8 mouse cellular contexts compared by ENCODE assay signal in the genomic region with DNA sequence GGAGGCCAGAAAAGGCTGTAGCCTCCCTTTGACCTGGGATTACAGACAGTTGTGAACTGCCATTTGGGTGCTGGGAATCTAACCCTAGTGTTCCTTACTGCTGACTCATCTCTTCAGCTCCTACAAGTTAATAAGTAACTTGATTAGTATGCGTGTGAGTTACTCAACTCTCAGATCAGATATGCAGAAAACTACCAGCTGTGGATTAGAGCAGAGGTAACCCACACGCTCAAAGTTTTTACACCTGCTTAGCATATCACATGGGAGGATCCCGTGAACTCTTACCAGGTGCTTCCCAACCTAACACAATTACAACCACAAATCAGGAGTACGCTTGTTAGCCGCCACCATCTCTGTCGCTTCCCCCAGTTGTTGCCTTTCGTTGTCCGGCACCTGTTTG. TPM values are rescaled to one million over a fixed set of nuclear protein-coding genes. Genes with fewer than 3 reads are reported as not detected.
DNase-seq lines count a peak whose midpoint lies in the region; ATAC-seq and TF ChIP-seq lines count a peak whose summit lies in the region.

No protein-coding gene starts in this region.

- ATAC-seq in kidney, embryonic 16.5 days (ENCODE audit: low FRiP score, low TSS enrichment): peak; percentile 50
- ATAC-seq in neural tube, embryonic 11.5 days (ENCODE audit: insufficient read depth, low FRiP score, low TSS enrichment): peak; percentile 43; the same call in 1 of the 2 replicates

- H3K4me1 ChIP-seq in cerebellum, adult 2 months (ENCODE audit: control insufficient read depth, insufficient read depth, low read length): no peaks in the 10 kb centered on the region; the same call in 1 of the 2 replicates
- peaks cover 11% of the 10 kb centered on the region for H3K4me1 ChIP-seq in thymus, adult 2 months (replicated peaks; ENCODE audit: control insufficient read depth, insufficient read depth, low read length)
- peaks cover 24% of the 10 kb centered on the region for H3K4me1 ChIP-seq in kidney, embryonic 16.5 days (ENCODE audit: insufficient read depth, low read length)
- peaks cover 16% of the 10 kb centered on the region for H3K4me1 ChIP-seq in neural tube, embryonic 11.5 days (ENCODE audit: control insufficient read depth, insufficient read depth, low read length)

- H3K4me3 ChIP-seq in cerebellum, adult 2 months (replicated peaks; ENCODE audit: insufficient read depth, low read depth, low read length): peak overlapping the region; percentile 67
- H3K4me3 ChIP-seq in thymus, adult 2 months (ENCODE audit: control insufficient read depth, insufficient read depth, low read length): peak overlapping the region; percentile 51
- H3K4me3 ChIP-seq in kidney, embryonic 16.5 days (ENCODE audit: low read length): peak overlapping the region; percentile 94
- peak overlapping the region; percentile 97 for H3K4me3 ChIP-seq in neural tube, embryonic 11.5 days (ENCODE audit: low read depth, low read length)

- peak overlapping the region; percentile 95 for H3K9ac ChIP-seq in kidney, embryonic 16.5 days (replicated peaks; ENCODE audit: low read length)
- peak overlapping the region; percentile 97 for H3K9ac ChIP-seq in neural tube, embryonic 11.5 days (ENCODE audit: low read length)

- H3K27me3 ChIP-seq in cerebellum, adult 2 months (ENCODE audit: control insufficient read depth, insufficient read depth, low read length): no peaks in the 10 kb centered on the region
- no peaks in the 10 kb centered on the region for H3K27me3 ChIP-seq in thymus, adult 2 months (ENCODE audit: control insufficient read depth, insufficient read depth, low read length)
- no peaks in the 10 kb centered on the region for H3K27me3 ChIP-seq in kidney, embryonic 16.5 days (ENCODE audit: insufficient read depth, low read length)
- H3K27me3 ChIP-seq in neural tube, embryonic 11.5 days (ENCODE audit: control insufficient read depth, insufficient read depth, low read length): no peaks in the 10 kb centered on the region

- intact Hi-C loops in gastrocnemius, postnatal 36 days (cut with DNase I): no loop called here

- no peak for DNase-seq in cerebellum, adult 2 months
- no peak for DNase-seq in cerebellum, postnatal 10 days
- no peak for DNase-seq in thymus, adult 2 months
- DNase-seq in thymus, adult 18-20 months: no peak
- no peak for DNase-seq in neural tube, embryonic 11.5 days (ENCODE audit: low spot score)
- DNase-seq in urinary bladder, postnatal 4 days (ENCODE audit: low spot score in 2 of 2): no peak
- DNase-seq in gastrocnemius, postnatal 36 days: no peak

- 26% methylated on average over 8 of the region's 8 CpGs for WGBS in cerebellum, adult 2 months
- WGBS in thymus, adult 2 months: 29% methylated on average over 8 of the region's 8 CpGs
- 29% methylated on average over 8 of the region's 8 CpGs for WGBS in kidney, embryonic 16.5 days
- 34% methylated on average over 8 of the region's 8 CpGs for WGBS in neural tube, embryonic 11.5 days

- H3K36me3 ChIP-seq in thymus, adult 2 months (ENCODE audit: control insufficient read depth, insufficient read depth, low read length): no peaks in the 10 kb centered on the region
- no peaks in the 10 kb centered on the region for H3K36me3 ChIP-seq in kidney, embryonic 16.5 days (ENCODE audit: insufficient read depth, low read length)
- H3K36me3 ChIP-seq in neural tube, embryonic 11.5 days (ENCODE audit: control insufficient read depth, insufficient read depth, low read length): no peaks in the 10 kb centered on the region

- no peaks in the 10 kb centered on the region for H3K9me3 ChIP-seq in kidney, embryonic 16.5 days (ENCODE audit: low read length)
- no peaks in the 10 kb centered on the region for H3K9me3 ChIP-seq in neural tube, embryonic 11.5 days (ENCODE audit: control insufficient read depth, low read length)

- no peak for TF ChIP-seq POLR2A in cerebellum, adult 2 months (IDR thresholded peaks at IDR 0.05; ENCODE audit: borderline replicate concordance, insufficient read depth, low read length)
- TF ChIP-seq POLR2A in thymus, adult 2 months (IDR thresholded peaks at IDR 0.05; ENCODE audit: control insufficient read depth, extremely low read depth, insufficient read depth, low read length, poor library complexity): no peak

- H3K27ac ChIP-seq in cerebellum, adult 2 months (ENCODE audit: insufficient read depth, low read length): no peak overlapping the region
- H3K27ac ChIP-seq in thymus, adult 2 months (ENCODE audit: control insufficient read depth, insufficient read depth, low read length): peak overlapping the region; percentile 65; the same call in 1 of the 2 replicates
- H3K27ac ChIP-seq in kidney, embryonic 16.5 days (ENCODE audit: low read length): peak overlapping the region; percentile 85
- no peak overlapping the region for H3K27ac ChIP-seq in neural tube, embryonic 11.5 days (ENCODE audit: low read depth, low read length)

- peak overlapping the region; percentile 68 for H3K4me2 ChIP-seq in kidney, embryonic 16.5 days (replicated peaks; ENCODE audit: low read depth, low read length)
- peak overlapping the region; percentile 81 for H3K4me2 ChIP-seq in neural tube, embryonic 11.5 days (ENCODE audit: low read depth)

- TF ChIP-seq CTCF in cerebellum, adult 2 months (IDR thresholded peaks at IDR 0.05; ENCODE audit: borderline replicate concordance, insufficient read depth, low read depth, low read length): no peak
- TF ChIP-seq CTCF in thymus, adult 2 months (IDR thresholded peaks at IDR 0.05; ENCODE audit: borderline replicate concordance, control insufficient read depth, extremely low read depth, insufficient read depth, low read length, poor library complexity): no peak

RNA-seq across cellular contexts. Expression of a gene that starts 0.7 kb away (rescaled TPM):
- polyA plus RNA-seq in cerebellum, adult 2 months (2012; rRNA removed): 20.7 and 22.3 TPM in 2 replicates
- 9.3 and 11.1 TPM in 2 replicates for polyA plus RNA-seq in thymus, adult 2 months (2012; rRNA removed)
- polyA plus RNA-seq in kidney, embryonic 16.5 days (2015; fragmentation: Nextera tagmentation; extraction: Ambion mirVana): 7.3 and 7.4 TPM in 2 replicates
- polyA plus RNA-seq in neural tube, embryonic 11.5 days (2014; fragmentation: Nextera tagmentation; extraction: Ambion mirVana): 18.5 and 18.9 TPM in 2 replicates
- total RNA-seq in gastrocnemius, postnatal 36 days (2021): 10 to 100 TPM; 15.1 to 21.0 TPM

Comparison
In these comparisons a context has a peak if more than half of its experiments do, and no peak if none do; other contexts are left out.
1. H3K27ac ChIP-seq: peak in thymus, adult 2 months (single experiment) and kidney, embryonic 16.5 days (single experiment); none in cerebellum, adult 2 months (single experiment) and neural tube, embryonic 11.5 days (single experiment).
2. Peak in every context shown above with its lines, with median percentiles within 50 percentile points of each other: H3K4me3 ChIP-seq.